Mouse (Mus musculus): ENCODE measurements around the gene Nat14. TPM values are rescaled to one million over a fixed set of nuclear protein-coding genes. Genes with fewer than 3 reads are reported as not detected.

Gene Nat14
- polyA plus RNA-seq, 2 experiments, result 0.11 to 0.38 TPM

GRCm38 (mm10) chr7:4927711-4928110 is 5.9 kb downstream of the Nat14 start:
- H3K4me3 ChIP-seq (ENCODE audit: insufficient read depth in 1 of 2, low read depth in 2 of 2, low read length in 2 of 2), result no peak overlapping the region
- TF ChIP-seq EP300 (IDR thresholded peaks at IDR 0.05; ENCODE audit: low read depth), result no peak
- TF ChIP-seq CTCF (IDR thresholded peaks at IDR 0.05; ENCODE audit: low read depth), result no peak
- H3K27ac ChIP-seq, result no peak overlapping the region
- no peak for DNase-seq (ENCODE audit: low read depth in 3 of 3, low spot score in 3 of 3)
- H3K9me3 ChIP-seq (ENCODE audit: control insufficient read depth, low read length), result no peaks in the 10 kb centered on the region
- no peaks in the 10 kb centered on the region; a peak in 1 of 4 replicates for H3K4me1 ChIP-seq (replicated peaks; ENCODE audit: control insufficient read depth in 2 of 2, insufficient read depth in 2 of 2, low read length in 1 of 2)
- 42% methylated on average over 8 of the region's 8 CpGs for WGBS (ENCODE audit: insufficient replicate concordance)
- ATAC-seq (ENCODE audit: insufficient read depth), result no peak
- no peaks in the 10 kb centered on the region for H3K36me3 ChIP-seq (replicated peaks; ENCODE audit: control insufficient read depth, insufficient read depth, low read depth)
- no peak overlapping the region for H3K4me2 ChIP-seq (ENCODE audit: low read depth)
- H3K9ac ChIP-seq (replicated peaks), result no peak overlapping the region
- peaks cover 19% of the 10 kb centered on the region for H3K27me3 ChIP-seq (ENCODE audit: control insufficient read depth, insufficient read depth, low read length)

- Histone ChIP-seq H3K4me2 (ENCODE audit: low read depth) (no peak overlapping the region), H3K9me3 (ENCODE audit: control insufficient read depth, low read length) (no peaks in the 10 kb centered on the region), H3K36me3 (replicated peaks; ENCODE audit: control insufficient read depth, insufficient read depth, low read depth) (no peaks in the 10 kb centered on the region), H3K27ac (no peak overlapping the region), H3K9ac (replicated peaks) (no peak overlapping the region), H3K4me3 (ENCODE audit: insufficient read depth in 1 of 2, low read depth in 2 of 2, low read length in 2 of 2) (no peak overlapping the region), H3K4me1 (replicated peaks; ENCODE audit: control insufficient read depth in 2 of 2, insufficient read depth in 2 of 2, low read length in 1 of 2) (no peaks in the 10 kb centered on the region; a peak in 1 of 4 replicates), H3K27me3 (ENCODE audit: control insufficient read depth, insufficient read depth, low read length) (peaks cover 13% of the 10 kb centered on the region)
- DNase-seq (ENCODE audit: low read depth in 3 of 3, low spot score in 3 of 3), result no peak
- TF ChIP-seq CTCF (IDR thresholded peaks at IDR 0.05; ENCODE audit: low read depth), result no peak
- no peak for ATAC-seq (ENCODE audit: insufficient read depth)
- 66% methylated on average over 17 of the region's 17 CpGs for WGBS (ENCODE audit: insufficient replicate concordance)
These were observed 6.5 kb downstream of the Nat14 start for GRCm38 (mm10) chr7:4928323-4928722.

- 74% methylated on average over 12 of the region's 12 CpGs for WGBS (ENCODE audit: insufficient replicate concordance)
- Histone ChIP-seq H3K9me3 (ENCODE audit: control insufficient read depth, low read length) (no peaks in the 10 kb centered on the region), H3K36me3 (replicated peaks; ENCODE audit: control insufficient read depth, insufficient read depth, low read depth) (no peaks in the 10 kb centered on the region), H3K4me3 (ENCODE audit: insufficient read depth in 1 of 2, low read depth in 2 of 2, low read length in 2 of 2) (no peak overlapping the region), H3K4me1 (replicated peaks; ENCODE audit: control insufficient read depth in 2 of 2, insufficient read depth in 2 of 2, low read length in 1 of 2) (no peaks in the 10 kb centered on the region), H3K27me3 (ENCODE audit: control insufficient read depth, insufficient read depth, low read length) (no peaks in the 10 kb centered on the region), H3K27ac (no peak overlapping the region), H3K9ac (replicated peaks) (no peak overlapping the region), H3K4me2 (ENCODE audit: low read depth) (no peak overlapping the region)
- no peak for TF ChIP-seq EP300 (IDR thresholded peaks at IDR 0.05; ENCODE audit: low read depth)
- no peak for TF ChIP-seq CTCF (IDR thresholded peaks at IDR 0.05; ENCODE audit: low read depth)
- DNase-seq (ENCODE audit: low read depth in 3 of 3, low spot score in 3 of 3) (no peak), ATAC-seq (ENCODE audit: insufficient read depth) (no peak)
These were observed 11.3 kb downstream of the Nat14 start for GRCm38 (mm10) chr7:4933103-4933502.

- no peak for ATAC-seq (ENCODE audit: insufficient read depth)
- no peaks in the 10 kb centered on the region for H3K27me3 ChIP-seq (ENCODE audit: control insufficient read depth, insufficient read depth, low read length)
- TF ChIP-seq CTCF (IDR thresholded peaks at IDR 0.05; ENCODE audit: low read depth) (peak; percentile 37), EP300 (IDR thresholded peaks at IDR 0.05; ENCODE audit: low read depth) (no peak)
- no peaks in the 10 kb centered on the region for H3K9me3 ChIP-seq (ENCODE audit: control insufficient read depth, low read length)
- no peak overlapping the region for H3K4me2 ChIP-seq (ENCODE audit: low read depth)
- H3K9ac ChIP-seq (replicated peaks), result no peak overlapping the region
- no peak overlapping the region for H3K4me3 ChIP-seq (ENCODE audit: insufficient read depth in 1 of 2, low read depth in 2 of 2, low read length in 2 of 2)
- no peak for DNase-seq (ENCODE audit: low read depth in 3 of 3, low spot score in 3 of 3)
- no peaks in the 10 kb centered on the region for H3K36me3 ChIP-seq (replicated peaks; ENCODE audit: control insufficient read depth, insufficient read depth, low read depth)
- H3K27ac ChIP-seq, result no peak overlapping the region
- 54% methylated on average over 4 of the region's 4 CpGs for WGBS (ENCODE audit: insufficient replicate concordance)
- no peaks in the 10 kb centered on the region for H3K4me1 ChIP-seq (replicated peaks; ENCODE audit: control insufficient read depth in 2 of 2, insufficient read depth in 2 of 2, low read length in 1 of 2)
These were observed 12.5 kb downstream of the Nat14 start for GRCm38 (mm10) chr7:4934160-4934914.

GRCm38 (mm10) chr7:4936832-4937231 is 15.0 kb downstream of the Nat14 start:
- no peak for ATAC-seq (ENCODE audit: insufficient read depth)

More at GRCm38 (mm10) chr7:4936832-4937231, 15.0 kb downstream of the Nat14 start:
- Histone ChIP-seq H3K4me3 (ENCODE audit: insufficient read depth in 1 of 2, low read depth in 2 of 2, low read length in 2 of 2) (no peak overlapping the region), H3K4me2 (ENCODE audit: low read depth) (no peak overlapping the region), H3K36me3 (replicated peaks; ENCODE audit: control insufficient read depth, insufficient read depth, low read depth) (no peaks in the 10 kb centered on the region), H3K4me1 (replicated peaks; ENCODE audit: control insufficient read depth in 2 of 2, insufficient read depth in 2 of 2, low read length in 1 of 2) (no peaks in the 10 kb centered on the region), H3K27me3 (ENCODE audit: control insufficient read depth, insufficient read depth, low read length) (no peaks in the 10 kb centered on the region), H3K27ac (no peak overlapping the region), H3K9me3 (ENCODE audit: control insufficient read depth, low read length) (no peaks in the 10 kb centered on the region), H3K9ac (replicated peaks) (no peak overlapping the region)
- TF ChIP-seq CTCF (IDR thresholded peaks at IDR 0.05; ENCODE audit: low read depth) (no peak), EP300 (IDR thresholded peaks at IDR 0.05; ENCODE audit: low read depth) (no peak)
- DNase-seq (ENCODE audit: low read depth in 3 of 3, low spot score in 3 of 3), result no peak
- 61% methylated on average over 10 of the region's 10 CpGs for WGBS (ENCODE audit: insufficient replicate concordance)

Data from liver, embryonic 14.5 days (tissue).